Mouse (Mus musculus): Measurements from ENCODE around the gene Atg2b. TPM values are rescaled to one million over a fixed set of nuclear protein-coding genes. Genes with fewer than 3 reads are reported as not detected.

Gene Atg2b
- total RNA-seq (2021): 10 to 100 TPM; 43.9 to 45.3 TPM

- peak; percentile 97 to 98 for DNase-seq (ENCODE audit: extremely low spot score in 1 of 2, low spot score in 2 of 2)
- intact Hi-C loops (cut with DNase I): no loop called here
These were observed at the start of gene Atg2b for GRCm38 (mm10) chr12:105685001-105685691. Atg2b (minus strand) TSS chr12:105685211.

- intact Hi-C loops (cut with DNase I): no loop called here
- DNase-seq (ENCODE audit: extremely low spot score in 1 of 2, low spot score in 2 of 2): no peak
These were observed 48.6 kb upstream of the Atg2b start for GRCm38 (mm10) chr12:105733370-105734159.

GRCm38 (mm10) chr12:105730851-105731460 is 45.9 kb upstream of the Atg2b start:
- no peak for DNase-seq (ENCODE audit: extremely low spot score in 1 of 2, low spot score in 2 of 2)
- intact Hi-C loops (cut with DNase I): no loop called here

- DNase-seq (ENCODE audit: extremely low spot score in 1 of 2, low spot score in 2 of 2): peak in 1 of 2 experiments; percentile 25
- intact Hi-C loops (cut with DNase I): loop anchor here (5.0 kb wide), 1 partner anchor 231 kb away; no protein-coding TSS in a partner anchor
These were observed 43.0 kb upstream of the Atg2b start for GRCm38 (mm10) chr12:105727964-105728363.

GRCm38 (mm10) chr12:105727268-105727667 is 42.3 kb upstream of the Atg2b start:
- DNase-seq (ENCODE audit: extremely low spot score in 1 of 2, low spot score in 2 of 2): no peak
- intact Hi-C loops (cut with DNase I): loop anchor here (5.0 kb wide), 1 partner anchor 230 kb away; no protein-coding TSS in a partner anchor

GRCm38 (mm10) chr12:105725736-105726135 is 40.7 kb upstream of the Atg2b start:
- intact Hi-C loops (cut with DNase I): loop anchor here (5.0 kb wide), 1 partner anchor 228 kb away; no protein-coding TSS in a partner anchor
- DNase-seq (ENCODE audit: extremely low spot score in 1 of 2, low spot score in 2 of 2): no peak

GRCm38 (mm10) chr12:105724616-105725015 is 39.6 kb upstream of the Atg2b start:
- DNase-seq (ENCODE audit: extremely low spot score in 1 of 2, low spot score in 2 of 2): no peak
- intact Hi-C loops (cut with DNase I): loop anchor here (5.0 kb wide), 2 partner anchors 42 to 227 kb away; partner anchors contain the start of gene Gskip

- DNase-seq (ENCODE audit: extremely low spot score in 1 of 2, low spot score in 2 of 2): peak in 1 of 2 experiments; percentile 27
- intact Hi-C loops (cut with DNase I): loop anchor here (5.0 kb wide), 1 partner anchor 40 kb away; the partner anchor contains the start of gene Gskip
These were observed 37.6 kb upstream of the Atg2b start for GRCm38 (mm10) chr12:105722657-105723056.

- DNase-seq (ENCODE audit: extremely low spot score in 1 of 2, low spot score in 2 of 2): no peak
These were observed 36.6 kb upstream of the Atg2b start for GRCm38 (mm10) chr12:105721452-105722132.

GRCm38 (mm10) chr12:105720196-105720595 is 35.2 kb upstream of the Atg2b start:
- intact Hi-C loops (cut with DNase I): loop anchor here (5.0 kb wide), 1 partner anchor 38 kb away; the partner anchor contains the start of gene Gskip
- no peak for DNase-seq (ENCODE audit: extremely low spot score in 1 of 2, low spot score in 2 of 2)

More at GRCm38 (mm10) chr12:105721452-105722132, 36.6 kb upstream of the Atg2b start:
- intact Hi-C loops (cut with DNase I): loop anchor here (5.0 kb wide), 1 partner anchor 39 kb away; the partner anchor contains the start of gene Gskip

GRCm38 (mm10) chr12:105718616-105719015 is 33.6 kb upstream of the Atg2b start:
- intact Hi-C loops (cut with DNase I): no loop called here
- DNase-seq (ENCODE audit: extremely low spot score in 1 of 2, low spot score in 2 of 2): peak; percentile 33 to 58

- intact Hi-C loops (cut with DNase I): no loop called here
- DNase-seq (ENCODE audit: extremely low spot score in 1 of 2, low spot score in 2 of 2): peak in 1 of 2 experiments; percentile 88
These were observed 20.9 kb upstream of the Atg2b start, which contains the start of gene Ak7 for GRCm38 (mm10) chr12:105705799-105706487. Ak7 (plus strand) TSS chr12:105705976.

GRCm38 (mm10) chr12:105700433-105700832 is 15.4 kb upstream of the Atg2b start:
- DNase-seq (ENCODE audit: extremely low spot score in 1 of 2, low spot score in 2 of 2): no peak
- intact Hi-C loops (cut with DNase I): no loop called here

- intact Hi-C loops (cut with DNase I): no loop called here
- DNase-seq (ENCODE audit: extremely low spot score in 1 of 2, low spot score in 2 of 2): no peak
These were observed 12.2 kb upstream of the Atg2b start for GRCm38 (mm10) chr12:105697104-105697780.

- no peak for DNase-seq (ENCODE audit: extremely low spot score in 1 of 2, low spot score in 2 of 2)
- intact Hi-C loops (cut with DNase I): no loop called here
These were observed 10.8 kb upstream of the Atg2b start for GRCm38 (mm10) chr12:105695848-105696247.

- no peak for DNase-seq (ENCODE audit: extremely low spot score in 1 of 2, low spot score in 2 of 2)
- intact Hi-C loops (cut with DNase I): no loop called here
These were observed 9.0 kb upstream of the Atg2b start for GRCm38 (mm10) chr12:105694021-105694420.

- DNase-seq (ENCODE audit: extremely low spot score in 1 of 2, low spot score in 2 of 2): no peak
- intact Hi-C loops (cut with DNase I): no loop called here
These were observed 4.4 kb upstream of the Atg2b start for GRCm38 (mm10) chr12:105689435-105689834.
